Mouse (Mus musculus) B cell, adult 2 months (primary cell): Measurements from ENCODE around the gene Nfkb1.

ENCODE experiments used
- DNase-seq, 2 experiments: peaks; one replicate each; pipeline ENCODE4 v3.0.0; 2022

Nfkb1 gene

GRCm38 (mm10) chr3:135667084-135667483, 24.3 kb downstream of the Nfkb1 start:
- no peak for DNase-seq

- DNase-seq = no peak
These were observed 25.5 kb downstream of the Nfkb1 start for GRCm38 (mm10) chr3:135665777-135666259.

- no peak for DNase-seq
These were observed 29.0 kb downstream of the Nfkb1 start for GRCm38 (mm10) chr3:135662139-135662864.

GRCm38 (mm10) chr3:135661707-135662106, 29.6 kb downstream of the Nfkb1 start:
- no peak for DNase-seq

GRCm38 (mm10) chr3:135658540-135659097, 32.7 kb downstream of the Nfkb1 start:
- DNase-seq = no peak

GRCm38 (mm10) chr3:135656156-135656555, 35.2 kb downstream of the Nfkb1 start:
- DNase-seq = no peak

GRCm38 (mm10) chr3:135650773-135651555, 40.4 kb downstream of the Nfkb1 start:
- no peak for DNase-seq

- no peak for DNase-seq
These were observed 41.5 kb downstream of the Nfkb1 start for GRCm38 (mm10) chr3:135649809-135650208.

GRCm38 (mm10) chr3:135648501-135648900, 42.8 kb downstream of the Nfkb1 start:
- no peak for DNase-seq

- DNase-seq = no peak
These were observed 44.7 kb downstream of the Nfkb1 start for GRCm38 (mm10) chr3:135646622-135647021.

GRCm38 (mm10) chr3:135644971-135645370, 46.4 kb downstream of the Nfkb1 start:
- peak in 1 of 2 experiments; percentile 26 for DNase-seq

GRCm38 (mm10) chr3:135641623-135641915, 49.8 kb downstream of the Nfkb1 start:
- no peak for DNase-seq

GRCm38 (mm10) chr3:135640856-135641622, 50.3 kb downstream of the Nfkb1 start:
- DNase-seq = no peak

- DNase-seq = no peak
These were observed 51.1 kb downstream of the Nfkb1 start for GRCm38 (mm10) chr3:135640203-135640602.

- peak; percentile 31 to 37 for DNase-seq
These were observed 53.8 kb downstream of the Nfkb1 start for GRCm38 (mm10) chr3:135637592-135637991.

GRCm38 (mm10) chr3:135636454-135636853, 54.9 kb downstream of the Nfkb1 start:
- DNase-seq = peak; percentile 35 to 40

- DNase-seq = no peak
These were observed 55.5 kb downstream of the Nfkb1 start for GRCm38 (mm10) chr3:135635646-135636434.

GRCm38 (mm10) chr3:135635030-135635429, 56.3 kb downstream of the Nfkb1 start:
- DNase-seq = no peak

- no peak for DNase-seq
These were observed 57.1 kb downstream of the Nfkb1 start for GRCm38 (mm10) chr3:135634275-135634674.

GRCm38 (mm10) chr3:135631856-135632255, 59.5 kb downstream of the Nfkb1 start:
- DNase-seq = no peak

GRCm38 (mm10) chr3:135631096-135631457, 60.3 kb downstream of the Nfkb1 start:
- peak; percentile 38 to 45 for DNase-seq

- no peak for DNase-seq
These were observed 60.8 kb downstream of the Nfkb1 start for GRCm38 (mm10) chr3:135630430-135631095.
